Mouse (Mus musculus) retina, embryonic 14.5 days (tissue): Measurements from ENCODE around the gene Lrrc43.
"Not testable (repeated sequence)": the region's sequence is repeated elsewhere in the genome, so short reads cannot be mapped to it uniquely, and the experiment has no call there.

Source experiments
- DNase-seq: peaks from one replicate; pipeline ENCODE4 v3.0.0-alpha.2; 2015; ENCODE audit warnings: low spot score

The Lrrc43 gene

GRCm38 (mm10) chr5:123489112-123489785, at the start of gene Lrrc43, which contains the start of gene Il31:
Gene Lrrc43, plus strand, starts transcription at chr5:123489305.
Gene Il31, minus strand, starts transcription at chr5:123489489.
- peak; percentile 72 for DNase-seq

DNA sequence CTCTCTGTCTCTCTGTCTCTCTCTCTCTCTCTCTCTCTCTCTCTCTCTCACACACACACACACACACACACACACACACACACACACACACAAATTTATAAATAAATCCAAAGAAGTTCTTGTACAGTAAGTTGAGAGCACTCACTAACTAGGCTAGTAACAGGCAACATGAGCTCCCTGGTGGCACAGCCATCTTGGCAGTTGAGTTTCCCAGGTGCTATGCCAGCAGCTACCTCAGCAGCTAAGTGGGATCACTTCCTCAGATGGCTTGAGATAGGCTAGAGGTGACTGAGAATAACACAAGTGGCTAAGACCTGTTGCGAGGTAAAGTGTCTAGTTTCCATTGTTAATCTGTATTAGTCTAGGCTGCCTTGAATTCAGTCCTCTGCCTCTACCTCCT, 49.8 kb upstream of the Lrrc43 start:
- DNase-seq: no peak

DNA sequence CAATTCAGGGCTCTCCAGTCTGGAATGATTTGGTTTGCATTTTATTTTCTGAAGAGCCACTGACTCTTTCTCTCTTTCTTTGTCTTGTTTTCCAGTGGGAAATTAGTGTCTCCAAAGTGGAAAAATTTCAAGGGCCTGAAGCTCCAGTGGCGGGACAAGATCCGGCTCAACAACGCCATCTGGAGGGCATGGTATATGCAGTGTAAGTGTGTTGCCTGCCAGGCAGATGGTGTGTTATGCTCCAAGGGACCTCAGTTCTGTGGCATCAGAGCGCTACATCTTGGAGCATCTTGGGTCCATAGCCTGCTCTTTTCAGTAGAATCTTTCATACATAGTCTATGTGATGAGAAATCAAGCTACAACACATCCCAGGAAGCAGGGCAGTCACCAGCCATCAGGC, 49.2 kb upstream of the Lrrc43 start:
- peak; percentile 55 for DNase-seq

DNA sequence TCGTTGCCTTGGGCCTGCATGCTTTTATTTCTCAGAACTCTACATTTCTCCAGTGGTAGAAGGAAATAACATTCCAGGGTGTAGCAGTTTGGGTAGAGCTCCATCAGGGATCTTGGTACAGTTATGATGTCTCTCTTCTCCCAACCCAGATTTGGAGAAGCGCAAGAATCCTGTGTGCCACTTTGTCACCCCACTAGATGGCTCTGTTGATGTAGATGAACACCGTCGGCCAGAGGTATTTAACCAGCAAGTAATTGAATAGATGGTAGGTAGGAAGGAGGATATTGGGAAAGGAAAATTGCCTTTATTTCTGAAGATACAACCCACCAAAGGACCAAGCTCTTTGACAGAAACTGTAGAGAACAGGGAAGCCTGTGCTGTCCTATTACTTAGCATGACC, 48.4 kb upstream of the Lrrc43 start:
- DNase-seq: peak; percentile 17

DNA sequence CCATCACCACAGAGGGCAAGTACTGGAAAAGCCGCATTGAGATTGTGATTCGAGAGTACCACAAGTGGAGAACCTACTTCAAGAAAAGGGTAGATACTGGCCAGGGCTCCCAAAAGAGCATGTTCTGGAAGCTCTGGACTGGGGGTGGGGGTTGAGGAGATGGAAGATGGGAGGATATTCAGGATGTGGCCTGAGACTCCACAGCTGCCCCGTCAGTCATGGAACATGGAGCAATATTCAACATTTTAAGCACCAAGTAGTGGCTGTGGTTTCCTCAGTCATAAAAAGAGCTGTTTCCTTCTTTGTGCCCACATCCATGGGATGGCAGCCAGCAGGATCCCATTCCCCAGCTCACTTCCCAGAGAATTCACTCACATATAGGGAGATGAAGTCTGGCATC, 46.8 kb upstream of the Lrrc43 start:
- no peak for DNase-seq

DNA sequence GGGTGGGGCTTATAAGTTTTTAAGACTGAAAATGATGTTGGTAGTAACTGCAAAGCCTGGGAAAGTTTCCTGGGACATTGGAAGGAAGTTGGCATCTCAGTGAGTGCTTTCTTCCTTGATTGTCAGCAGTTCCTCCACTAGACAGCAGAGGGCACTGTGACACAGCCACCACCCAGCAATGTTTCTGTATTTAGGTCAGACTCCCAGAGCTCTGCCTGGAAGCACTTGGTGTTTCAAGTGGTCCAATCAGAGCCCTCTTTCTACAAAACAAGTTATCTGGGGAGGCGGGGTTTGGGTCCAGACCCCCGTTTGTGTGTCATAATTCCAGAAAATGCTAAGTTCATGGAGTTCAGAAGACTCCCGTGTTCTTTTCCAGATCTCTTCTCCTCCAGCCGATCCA, 45.0 kb upstream of the Lrrc43 start:
- DNase-seq: peak; percentile 89

- no peak for DNase-seq
These were observed 44.2 kb upstream of the Lrrc43 start for GRCm38 (mm10) chr5:123444849-123445334.

- DNase-seq: no peak
These were observed 37.2 kb upstream of the Lrrc43 start for GRCm38 (mm10) chr5:123451886-123452285.

GRCm38 (mm10) chr5:123461420-123461819, 27.7 kb upstream of the Lrrc43 start:
- peak; percentile 7 for DNase-seq

DNA sequence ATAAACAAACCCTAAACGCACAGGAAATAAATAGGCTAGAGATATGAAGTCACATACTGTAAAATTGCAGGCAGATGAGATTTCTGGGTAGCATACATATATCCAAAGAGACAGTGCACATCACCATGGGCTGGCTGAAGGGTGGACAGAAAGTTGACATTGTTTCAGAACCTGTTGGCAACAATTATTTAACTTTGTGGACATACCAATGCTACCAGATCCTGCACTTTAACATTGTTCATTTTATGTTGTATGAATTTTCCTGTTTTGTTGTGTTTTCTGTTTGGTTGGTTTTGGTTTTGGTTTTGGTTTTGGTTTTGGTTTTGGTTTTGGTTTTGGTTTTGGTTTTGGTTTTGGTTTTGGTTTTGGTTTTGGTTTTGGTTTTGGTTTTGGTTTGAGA, 24.5 kb upstream of the Lrrc43 start:
- no peak for DNase-seq

- DNase-seq: no peak
These were observed 18.2 kb upstream of the Lrrc43 start for GRCm38 (mm10) chr5:123470784-123471400.

DNA sequence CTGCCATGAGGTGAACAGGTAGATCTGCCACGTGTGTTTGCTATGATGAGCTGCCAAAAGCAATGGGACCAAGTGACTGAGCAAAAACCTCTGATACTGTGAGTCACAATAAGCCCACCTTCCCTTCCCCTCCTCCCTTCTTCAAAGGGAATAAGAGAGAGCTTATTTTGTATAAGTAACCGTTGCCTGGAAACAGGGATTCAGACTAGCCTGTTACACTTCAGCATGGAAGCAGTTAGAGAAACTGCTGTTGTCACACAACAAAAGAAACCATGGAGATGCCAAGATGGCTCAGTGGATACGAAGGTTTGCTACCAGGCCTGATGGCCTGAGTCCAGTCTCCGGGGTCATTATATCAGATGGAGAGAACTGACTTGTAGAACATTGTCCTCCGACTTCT, 15.3 kb upstream of the Lrrc43 start:
- no peak for DNase-seq

- no peak for DNase-seq
These were observed 1.3 kb upstream of the Lrrc43 start for GRCm38 (mm10) chr5:123487659-123488395.

- no peak for DNase-seq
These were observed 830 bp downstream of the Lrrc43 start for GRCm38 (mm10) chr5:123489935-123490334.

DNA sequence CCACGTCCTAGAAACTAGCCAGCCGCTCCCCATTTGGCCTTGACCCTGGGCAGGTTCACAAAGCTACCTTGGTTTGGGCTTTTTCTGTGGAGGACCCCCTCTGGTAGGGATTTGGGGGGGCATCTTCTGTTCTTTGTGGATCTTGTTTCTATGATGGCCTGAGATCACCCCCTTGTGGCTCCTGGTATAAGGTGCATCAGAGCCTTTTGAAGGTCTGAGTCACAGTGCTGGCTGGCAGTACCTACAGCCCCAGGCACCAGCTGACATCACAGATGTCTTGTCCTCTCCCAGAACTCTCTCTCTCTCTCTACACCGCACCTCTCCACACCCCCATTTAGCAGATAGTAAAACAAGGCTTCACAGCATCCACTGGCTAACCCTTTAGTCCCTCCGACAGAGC, 10.6 kb downstream of the Lrrc43 start:
- peak; percentile 50 for DNase-seq

DNA sequence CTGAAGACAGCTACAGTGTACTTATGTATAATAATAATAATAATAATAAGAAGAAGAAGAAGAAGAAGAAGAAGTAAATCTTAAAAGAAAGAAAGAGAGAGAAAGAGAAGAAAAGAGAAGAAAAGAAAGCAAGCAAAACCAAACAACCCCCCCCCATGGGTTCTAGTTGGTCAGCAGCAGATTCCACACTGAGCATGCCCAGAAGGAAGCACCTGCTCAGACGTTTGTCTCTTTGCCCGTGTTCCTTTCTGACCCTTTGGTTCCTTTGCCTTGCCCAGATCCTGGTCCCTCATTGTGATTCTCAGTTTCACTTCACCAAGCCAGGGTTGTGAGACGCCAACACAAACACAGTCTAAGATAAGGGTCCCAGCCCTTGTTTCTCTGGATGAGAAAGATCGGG, 12.9 kb downstream of the Lrrc43 start:
- DNase-seq: no peak

GRCm38 (mm10) chr5:123507936-123508723, 19.0 kb downstream of the Lrrc43 start:
- peak; percentile 97 for DNase-seq

GRCm38 (mm10) chr5:123508921-123509320, 19.8 kb downstream of the Lrrc43 start:
- DNase-seq: peak; percentile 38

DNA sequence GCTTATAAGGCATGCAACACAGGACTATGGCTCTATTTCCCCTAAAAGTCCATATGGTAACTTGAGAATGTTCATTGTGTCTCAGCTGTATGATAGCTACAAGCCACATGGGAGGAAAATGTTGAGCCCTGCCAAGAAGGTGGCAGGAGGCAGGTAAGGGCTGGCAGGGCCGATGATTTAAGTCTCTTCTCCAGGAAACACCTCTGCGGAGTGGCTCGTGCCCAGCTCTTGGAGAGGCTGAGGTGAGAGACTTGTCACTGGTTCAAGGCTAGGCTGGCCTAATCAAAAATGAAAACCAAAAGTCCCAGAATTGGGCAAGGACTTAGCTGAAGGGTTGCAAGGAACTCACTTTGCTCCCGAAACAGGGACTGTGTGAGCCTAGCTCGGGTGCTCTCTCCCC, 21.1 kb downstream of the Lrrc43 start, which contains the start of gene B3gnt4:
TSS of gene B3gnt4 (plus strand) at position 301 of the 400 bp plus-strand sequence.
- no peak for DNase-seq

DNA sequence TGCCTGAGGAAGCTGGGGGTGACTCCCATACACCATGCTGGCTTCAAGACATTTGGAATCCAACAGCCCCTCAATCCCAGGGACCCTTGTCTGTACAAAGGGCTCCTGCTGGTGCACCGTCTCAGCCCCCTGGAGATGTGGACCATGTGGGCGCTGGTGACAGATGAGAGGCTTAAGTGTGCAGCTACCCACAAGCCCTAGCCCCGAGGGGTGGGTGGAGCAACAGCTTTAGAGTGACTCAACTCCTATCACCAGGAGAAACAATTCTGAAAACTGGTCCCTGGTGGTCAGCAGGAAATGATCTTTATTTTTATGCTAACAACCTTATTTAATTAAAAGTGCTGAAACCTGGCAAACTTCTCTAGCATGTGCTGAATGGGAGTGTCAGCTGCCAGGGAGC, 22.3 kb downstream of the Lrrc43 start:
- not testable (repeated sequence) for DNase-seq

GRCm38 (mm10) chr5:123512102-123512501, 23.0 kb downstream of the Lrrc43 start:
- no peak for DNase-seq

DNA sequence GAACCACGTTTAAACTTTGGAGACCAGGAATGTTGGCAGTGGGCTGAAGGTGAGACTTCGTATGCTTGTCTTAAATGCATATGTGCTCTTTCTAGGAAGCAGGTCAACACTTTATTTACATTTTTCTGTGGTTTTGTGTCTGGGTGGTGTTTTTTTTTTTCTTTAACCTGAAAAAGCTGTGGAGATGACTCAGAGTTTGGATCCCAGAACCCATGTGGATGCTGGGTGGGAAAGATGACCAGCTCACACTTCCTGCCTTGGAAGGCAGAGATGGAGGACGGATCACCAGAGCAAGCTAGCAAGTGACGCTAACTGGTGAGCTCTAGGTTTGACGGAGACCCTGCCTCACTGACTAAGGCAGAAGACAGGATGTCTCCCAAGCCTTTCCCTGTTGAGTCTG, 25.8 kb downstream of the Lrrc43 start:
- DNase-seq: no peak
